Mouse (Mus musculus): ENCODE measurements at regions not wholly inside any gene's neighbourhood (a gene's known extent, or its start where the extent isn't known, plus 50 kb on each side); places are given as distances from the start of the nearest gene placed in this dataset.

- peak; percentile 61 for DNase-seq (ENCODE audit: low spot score)
Measured at GRCm38 (mm10) chr1:81516575-81517210, 439.9 kb downstream of the Nyap2 start.

- DNase-seq (ENCODE audit: low spot score) = peak; percentile 64
Measured at GRCm38 (mm10) chr1:81520420-81521273, 443.9 kb downstream of the Nyap2 start.

- DNase-seq (ENCODE audit: low spot score) = peak; percentile 44
Measured at GRCm38 (mm10) chr1:81522929-81523328, 446.2 kb downstream of the Nyap2 start.

GRCm38 (mm10) chr1:81525821-81526220 is 449.1 kb downstream of the Nyap2 start:
- no peak for DNase-seq (ENCODE audit: low spot score)

- DNase-seq (ENCODE audit: low spot score) = no peak
Measured at GRCm38 (mm10) chr1:81537836-81538235, 461.1 kb downstream of the Nyap2 start.

GRCm38 (mm10) chr1:81539591-81540311 is 463.0 kb downstream of the Nyap2 start:
- no peak for DNase-seq (ENCODE audit: low spot score)

GRCm38 (mm10) chr1:81548906-81549305 is 472.2 kb downstream of the Nyap2 start:
- peak; percentile 56 for DNase-seq (ENCODE audit: low spot score)

GRCm38 (mm10) chr1:81549706-81550105 is 473.0 kb downstream of the Nyap2 start:
- no peak for DNase-seq (ENCODE audit: low spot score)

- DNase-seq (ENCODE audit: low spot score) = no peak
Measured at GRCm38 (mm10) chr1:81552731-81553130, 476.0 kb downstream of the Nyap2 start.

GRCm38 (mm10) chr1:81576965-81577664 is 500.4 kb downstream of the Nyap2 start:
- DNase-seq (ENCODE audit: low spot score) = no peak

GRCm38 (mm10) chr1:81577665-81578201 is 501.0 kb downstream of the Nyap2 start:
- peak; percentile 45 for DNase-seq (ENCODE audit: low spot score)

GRCm38 (mm10) chr1:81581208-81581607 is 504.5 kb downstream of the Nyap2 start:
- DNase-seq (ENCODE audit: low spot score) = no peak

- DNase-seq (ENCODE audit: low spot score) = no peak
Measured at GRCm38 (mm10) chr1:81587780-81588307, 511.1 kb downstream of the Nyap2 start.

- no peak for DNase-seq (ENCODE audit: low spot score)
Measured at GRCm38 (mm10) chr1:81591623-81592022, 514.9 kb downstream of the Nyap2 start.

- DNase-seq (ENCODE audit: low spot score) = peak; percentile 88
Measured at GRCm38 (mm10) chr1:81593280-81594182, 516.8 kb downstream of the Nyap2 start.

GRCm38 (mm10) chr1:81594183-81594515 is 517.4 kb downstream of the Nyap2 start:
- no peak for DNase-seq (ENCODE audit: low spot score)

- DNase-seq (ENCODE audit: low spot score) = no peak
Measured at GRCm38 (mm10) chr1:81594606-81595005, 517.9 kb downstream of the Nyap2 start.

GRCm38 (mm10) chr1:81608772-81609171 is 532.0 kb downstream of the Nyap2 start:
- peak; percentile 88 for DNase-seq (ENCODE audit: low spot score)

- no peak for DNase-seq (ENCODE audit: low spot score)
Measured at GRCm38 (mm10) chr1:81618880-81619279, 542.1 kb downstream of the Nyap2 start.

- no peak for DNase-seq (ENCODE audit: low spot score)
Measured at GRCm38 (mm10) chr1:81624141-81624540, 547.4 kb downstream of the Nyap2 start.

- no peak for DNase-seq (ENCODE audit: low spot score)
Measured at GRCm38 (mm10) chr1:81632704-81633103, 556.0 kb downstream of the Nyap2 start.

Data from embryo, embryonic 10.5 days (tissue).